Mouse (Mus musculus) forebrain, embryonic 12.5 days (tissue): ENCODE results near the gene Ip6k1. TPM values are rescaled to one million over a fixed set of nuclear protein-coding genes. Genes with fewer than 3 reads are reported as not detected.

Experiments used
- ATAC-seq: fragments of 200-750 bp; cut with Nextera tagmentation; 2 replicates; pipeline ENCODE4 v1.8.0; 2017; ENCODE audit warnings: moderate TSS enrichment; ENCODE audit not compliant: low FRiP score
- H3K27ac ChIP-seq: fragments of 300-500 bp; sonication (generic); 2 replicates; pipeline ENCODE4 v1.5.1; 2016; ENCODE audit warnings: mild to moderate bottlenecking
- H3K27me3 ChIP-seq: fragments of 300-500 bp; sonication (generic); 2 replicates; pipeline ENCODE4 v1.6.1; 2016; ENCODE audit warnings: mild to moderate bottlenecking
- H3K36me3 ChIP-seq: fragments of 300-500 bp; sonication (generic); replicated peaks from 2 replicates; pipeline ENCODE4 v1.6.1; 2016; ENCODE audit warnings: mild to moderate bottlenecking
- H3K4me1 ChIP-seq: fragments of 300-500 bp; sonication (generic); 2 replicates; pipeline ENCODE4 v1.6.1; 2016
- H3K4me2 ChIP-seq: fragments of 300-500 bp; sonication (generic); 2 replicates; pipeline ENCODE4 v1.6.1; 2016; ENCODE audit warnings: mild to moderate bottlenecking, moderate library complexity
- H3K4me3 ChIP-seq: fragments of 300-500 bp; sonication (generic); replicated peaks from 2 replicates; pipeline ENCODE4 v1.5.1; 2016; ENCODE audit warnings: mild to moderate bottlenecking
- H3K9ac ChIP-seq: fragments of 300-500 bp; sonication (generic); 2 replicates; pipeline ENCODE4 v1.6.1; 2016; ENCODE audit warnings: mild to moderate bottlenecking
- H3K9me3 ChIP-seq: fragments of 300-500 bp; sonication (generic); 2 replicates; pipeline ENCODE4 v1.6.1; 2016
- WGBS: fragments of 180-500 bp; shearing (Covaris S2); methylation state at CpG from one replicate; pipeline ENCODE4 v1.1.7; 2016; 5-methylcytosine and 5-hydroxymethylcytosine counted together
- microRNA-seq: library from miRNA; unstranded; fragments of <30 nt; microRNA quantifications from one replicate; pipeline ENCODE4, GENCODE M21; 2017
- polyA plus RNA-seq: library from polyadenylated mRNA; unstranded; fragments of >200 nt; fragmentation: Nextera tagmentation; extraction: Ambion mirVana; gene quantifications from 2 replicates; pipeline ENCODE4 v1.2.1, GENCODE M21; 2016

Ip6k1 gene
- polyA plus RNA-seq, 1 experiment from 2014 or later: 88.2 TPM

DNA sequence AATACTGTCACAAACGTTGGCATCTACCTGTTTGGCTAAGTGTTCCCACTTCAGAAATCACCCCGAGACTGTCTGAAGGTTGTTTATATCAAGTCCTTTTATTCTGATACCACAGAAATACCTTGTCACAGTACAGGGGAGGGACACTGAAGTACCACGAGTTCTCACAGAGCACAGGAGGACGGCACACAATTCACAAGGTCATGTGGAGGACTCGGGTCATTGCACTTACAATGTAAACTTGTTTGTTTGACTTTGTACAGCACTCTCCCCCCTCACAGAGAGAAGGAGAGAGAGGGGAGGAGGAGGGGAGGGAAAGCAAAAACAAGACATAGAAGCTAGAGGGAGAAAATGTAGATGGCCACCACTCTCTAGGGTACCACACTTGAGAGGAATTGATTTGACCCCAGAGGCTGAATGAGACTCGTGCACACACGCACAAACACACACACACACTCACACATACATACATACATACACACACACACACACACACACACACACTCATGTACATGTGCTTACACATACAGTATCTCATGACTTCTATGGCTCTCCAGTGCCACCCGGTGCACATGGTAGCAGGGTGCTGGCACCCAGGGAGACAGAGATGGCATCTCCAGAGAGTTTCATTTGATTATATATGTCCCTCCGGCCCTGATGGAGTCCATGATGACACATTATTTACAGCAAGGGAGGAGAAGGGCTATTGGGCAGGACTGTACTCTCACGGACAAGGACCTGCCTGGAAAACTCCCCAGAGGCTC is 93.8 kb downstream of the Ip6k1 start:
- no peak for ATAC-seq
- no peak overlapping the region for H3K9ac ChIP-seq
- no peak overlapping the region for H3K27ac ChIP-seq
- no peaks in the 10 kb centered on the region for H3K27me3 ChIP-seq
- WGBS: 64% methylated on average over 10 of the region's 10 CpGs
- no peak overlapping the region for H3K4me2 ChIP-seq
- H3K4me3 ChIP-seq: no peak overlapping the region
- no peaks in the 10 kb centered on the region for H3K9me3 ChIP-seq
- peaks cover 24% of the 10 kb centered on the region for H3K36me3 ChIP-seq
- H3K4me1 ChIP-seq: peaks cover 22% of the 10 kb centered on the region

Small RNA genes within 50 kb of the gene (microRNA-seq; reads per million reads assigned to microRNA genes)
- not detected for gene Mir7088

Other genes starting within 250 kb of the Ip6k1 start
- gene Rbm5, start 231.5 kb upstream of the Ip6k1 start, polyA plus RNA-seq: 232 and 237 TPM in 2 replicates
- gene Rbm6, start 129.3 kb upstream of the Ip6k1 start, polyA plus RNA-seq: 136 and 137 TPM in 2 replicates
- 16.0 and 17.7 TPM in 2 replicates for gene Mon1a, start 114.3 kb upstream of the Ip6k1 start, polyA plus RNA-seq
- 1.3 and 1.8 TPM in 2 replicates for gene Mst1r, start 95.6 kb upstream of the Ip6k1 start, polyA plus RNA-seq
- not detected in 2 replicates for gene Actl11, start 74.0 kb upstream of the Ip6k1 start, polyA plus RNA-seq
- 12.2 and 14.8 TPM in 2 replicates for gene Camkv, start 66.8 kb upstream of the Ip6k1 start, polyA plus RNA-seq
- gene Traip, start 52.4 kb upstream of the Ip6k1 start, polyA plus RNA-seq: 30.6 and 32.3 TPM in 2 replicates
- gene Uba7, start 27.0 kb upstream of the Ip6k1 start, polyA plus RNA-seq: 5.8 and 6.5 TPM in 2 replicates
- gene Gm20661, start 19.4 kb upstream of the Ip6k1 start, polyA plus RNA-seq: 0.86 and 1.2 TPM in 2 replicates
- 14.3 and 18.3 TPM in 2 replicates for gene Inka1, start 16.6 kb upstream of the Ip6k1 start, polyA plus RNA-seq
- gene Cdhr4, start 10.0 kb upstream of the Ip6k1 start, polyA plus RNA-seq: 0.82 and 2.1 TPM in 2 replicates
- 0.49 TPM in 1 of 2 replicates, not detected in the other for gene Gm20662, start 6.2 kb upstream of the Ip6k1 start, polyA plus RNA-seq
- 18.2 and 19.3 TPM in 2 replicates for gene Gmppb, start 46.7 kb downstream of the Ip6k1 start, polyA plus RNA-seq
- 3.6 and 3.8 TPM in 2 replicates for gene Amigo3, start 50.7 kb downstream of the Ip6k1 start, polyA plus RNA-seq
- 0.27 and 0.41 TPM in 2 replicates for gene Mst1, start 77.9 kb downstream of the Ip6k1 start, polyA plus RNA-seq
- gene Rnf123, start 80.8 kb downstream of the Ip6k1 start, polyA plus RNA-seq: 36.9 and 41.2 TPM in 2 replicates
- gene Apeh, start 92.1 kb downstream of the Ip6k1 start, polyA plus RNA-seq: 51.1 and 56.0 TPM in 2 replicates
- 3.6 and 3.9 TPM in 2 replicates for gene Bsn, start 187.9 kb downstream of the Ip6k1 start, polyA plus RNA-seq